Mouse (Mus musculus) liver, embryonic 12.5 days (tissue): ENCODE measurements around the gene Ino80d. TPM values are rescaled to one million over a fixed set of nuclear protein-coding genes. Genes with fewer than 3 reads are reported as not detected.

Source experiments
- ATAC-seq: fragments of 200-750 bp; cut with Nextera tagmentation; 2 replicates; pipeline ENCODE4 v1.8.0; 2017; ENCODE audit warnings: moderate number of reproducible peaks, mild to moderate bottlenecking, moderate library complexity
- H3K27ac ChIP-seq: fragments of 300-500 bp; sonication (generic); 2 replicates; pipeline ENCODE4 v1.5.1; 2016; ENCODE audit warnings: mild to moderate bottlenecking
- H3K27me3 ChIP-seq: fragments of 300-500 bp; sonication (generic); replicated peaks from 2 replicates; pipeline ENCODE4 v1.6.1; 2016; ENCODE audit warnings: mild to moderate bottlenecking, moderate library complexity
- H3K36me3 ChIP-seq: fragments of 300-500 bp; sonication (generic); 2 replicates; pipeline ENCODE4 v1.6.1; 2016; ENCODE audit warnings: mild to moderate bottlenecking, moderate library complexity
- H3K4me1 ChIP-seq: fragments of 300-500 bp; sonication (generic); 2 replicates; pipeline ENCODE4 v1.6.1; 2016
- H3K4me2 ChIP-seq: fragments of 300-500 bp; sonication (generic); 2 replicates; pipeline ENCODE4 v1.6.1; 2016; ENCODE audit warnings: mild to moderate bottlenecking, moderate library complexity
- H3K4me3 ChIP-seq: fragments of 300-500 bp; sonication (generic); 2 replicates; pipeline ENCODE4 v1.5.1; 2016; ENCODE audit warnings: mild to moderate bottlenecking, moderate library complexity
- H3K9ac ChIP-seq: fragments of 300-500 bp; sonication (generic); 2 replicates; pipeline ENCODE4 v1.6.1; 2016; ENCODE audit warnings: mild to moderate bottlenecking, moderate library complexity
- H3K9me3 ChIP-seq: fragments of 300-500 bp; sonication (generic); replicated peaks from 2 replicates; pipeline ENCODE4 v1.6.1; 2016; ENCODE audit warnings: mild to moderate bottlenecking, moderate library complexity
- WGBS: fragments of 180-500 bp; shearing (Covaris S2); methylation state at CpG from one replicate; pipeline ENCODE4 v1.1.7; 2016; ENCODE audit not compliant: insufficient replicate concordance; 5-methylcytosine and 5-hydroxymethylcytosine counted together
- microRNA-seq: library from miRNA; unstranded; fragments of <30 nt; microRNA quantifications from one replicate; pipeline ENCODE4, GENCODE M21; 2017
- polyA plus RNA-seq: library from polyadenylated mRNA; unstranded; fragments of >200 nt; fragmentation: Nextera tagmentation; extraction: Ambion mirVana; gene quantifications from 2 replicates; pipeline ENCODE4 v1.2.1, GENCODE M21; 2016

The Ino80d gene
- polyA plus RNA-seq, 1 experiment from 2014 or later = 7.2 TPM

GRCm38 (mm10) chr1:62933288-62934099 lies 181.0 kb downstream of the Ino80d start:
- Histone ChIP-seq H3K27ac (no peak overlapping the region), H3K36me3 (no peaks in the 10 kb centered on the region), H3K9ac (no peak overlapping the region), H3K27me3 (no peaks in the 10 kb centered on the region), H3K4me3 (no peak overlapping the region), H3K4me1 (no peaks in the 10 kb centered on the region), H3K9me3 (no peaks in the 10 kb centered on the region), H3K4me2 (no peak overlapping the region)
- no peak for ATAC-seq
- WGBS = 66% methylated on average over 15 of the region's 15 CpGs

GRCm38 (mm10) chr1:62929477-62929876 lies 185.0 kb downstream of the Ino80d start:
- H3K4me2 ChIP-seq = no peak overlapping the region
- 5% methylated on average over 8 of the region's 8 CpGs for WGBS
- H3K36me3 ChIP-seq = no peaks in the 10 kb centered on the region
- ATAC-seq = no peak
- H3K27ac ChIP-seq = no peak overlapping the region
- H3K9me3 ChIP-seq = no peaks in the 10 kb centered on the region
- H3K4me1 ChIP-seq = no peaks in the 10 kb centered on the region
- no peak overlapping the region for H3K9ac ChIP-seq
- H3K27me3 ChIP-seq = no peaks in the 10 kb centered on the region
- no peak overlapping the region for H3K4me3 ChIP-seq

GRCm38 (mm10) chr1:62919219-62919618 lies 195.2 kb downstream of the Ino80d start:
- Histone ChIP-seq H3K27ac (no peak overlapping the region), H3K4me3 (no peak overlapping the region), H3K4me2 (no peak overlapping the region), H3K36me3 (no peaks in the 10 kb centered on the region), H3K9me3 (no peaks in the 10 kb centered on the region), H3K4me1 (no peaks in the 10 kb centered on the region), H3K9ac (no peak overlapping the region), H3K27me3 (no peaks in the 10 kb centered on the region)
- no peak for ATAC-seq
- 72% methylated on average over 6 of the region's 6 CpGs for WGBS

- no peak for ATAC-seq
- Histone ChIP-seq H3K4me1 (no peaks in the 10 kb centered on the region), H3K36me3 (no peaks in the 10 kb centered on the region), H3K27me3 (no peaks in the 10 kb centered on the region), H3K4me3 (no peak overlapping the region), H3K4me2 (no peak overlapping the region), H3K9me3 (no peaks in the 10 kb centered on the region), H3K9ac (no peak overlapping the region), H3K27ac (no peak overlapping the region)
- 70% methylated on average over 9 of the region's 9 CpGs for WGBS
Measured at GRCm38 (mm10) chr1:62916609-62917008, 197.9 kb downstream of the Ino80d start.

- no peak for ATAC-seq
- no peak overlapping the region for H3K9ac ChIP-seq
- no peaks in the 10 kb centered on the region for H3K4me1 ChIP-seq
- H3K4me2 ChIP-seq = no peak overlapping the region
- H3K9me3 ChIP-seq = no peaks in the 10 kb centered on the region
- no peaks in the 10 kb centered on the region for H3K36me3 ChIP-seq
- no peak overlapping the region for H3K4me3 ChIP-seq
- WGBS = 67% methylated on average over 6 of the region's 6 CpGs
- H3K27me3 ChIP-seq = no peaks in the 10 kb centered on the region
- H3K27ac ChIP-seq = no peak overlapping the region
Measured at GRCm38 (mm10) chr1:62914495-62914894, 200.0 kb downstream of the Ino80d start.

- 60% methylated on average over 7 of the region's 7 CpGs for WGBS
- no peak for ATAC-seq
- no peak overlapping the region for H3K27ac ChIP-seq
- H3K4me3 ChIP-seq = no peak overlapping the region
- no peaks in the 10 kb centered on the region for H3K36me3 ChIP-seq
- no peaks in the 10 kb centered on the region for H3K4me1 ChIP-seq
- no peak overlapping the region for H3K9ac ChIP-seq
- H3K9me3 ChIP-seq = no peaks in the 10 kb centered on the region
- H3K27me3 ChIP-seq = no peaks in the 10 kb centered on the region
- H3K4me2 ChIP-seq = no peak overlapping the region
Measured at GRCm38 (mm10) chr1:62911426-62911825, 203.0 kb downstream of the Ino80d start.

GRCm38 (mm10) chr1:62909126-62909525 lies 205.3 kb downstream of the Ino80d start:
- H3K36me3 ChIP-seq = no peaks in the 10 kb centered on the region
- no peaks in the 10 kb centered on the region for H3K27me3 ChIP-seq
- H3K4me2 ChIP-seq = no peak overlapping the region
- WGBS = 59% methylated on average over 5 of the region's 5 CpGs
- no peak for ATAC-seq
- H3K4me1 ChIP-seq = no peaks in the 10 kb centered on the region
- H3K27ac ChIP-seq = no peak overlapping the region
- H3K9me3 ChIP-seq = no peaks in the 10 kb centered on the region
- H3K9ac ChIP-seq = no peak overlapping the region
- no peak overlapping the region for H3K4me3 ChIP-seq

- H3K36me3 ChIP-seq = no peaks in the 10 kb centered on the region
- ATAC-seq = no peak
- no peaks in the 10 kb centered on the region for H3K27me3 ChIP-seq
- no peaks in the 10 kb centered on the region for H3K9me3 ChIP-seq
- H3K4me3 ChIP-seq = no peak overlapping the region
- no peak overlapping the region for H3K27ac ChIP-seq
- no peak overlapping the region for H3K4me2 ChIP-seq
- no peaks in the 10 kb centered on the region for H3K4me1 ChIP-seq
- no peak overlapping the region for H3K9ac ChIP-seq
- 49% methylated on average over 6 of the region's 6 CpGs for WGBS
Measured at GRCm38 (mm10) chr1:62908508-62908907, 206.0 kb downstream of the Ino80d start.

Small RNA genes lying within 50 kb of the gene (microRNA-seq; reads per million reads assigned to microRNA genes)
- not detected for gene Gm24557
- gene Gm44468 = not detected

Other genes starting within 250 kb of the Ino80d start
- gene Eef1b2, start 62.2 kb upstream of the Ino80d start, polyA plus RNA-seq = 388 and 395 TPM in 2 replicates
- 133 and 137 TPM in 2 replicates for gene Ndufs1, start 62.2 kb upstream of the Ino80d start, polyA plus RNA-seq
- gene Gpr1, start 99.9 kb upstream of the Ino80d start, polyA plus RNA-seq = 0.08 TPM in 1 of 2 replicates, not detected in the other
- 1.6 and 1.7 TPM in 2 replicates for gene Zdbf2, start 158.6 kb upstream of the Ino80d start, polyA plus RNA-seq